Mouse (Mus musculus): ENCODE measurements around the gene Atrx. TPM values are rescaled to one million over a fixed set of nuclear protein-coding genes. Genes with fewer than 3 reads are reported as not detected.
"Not testable (repeated sequence)": the region's sequence is repeated elsewhere in the genome, so short reads cannot be mapped to it uniquely, and the experiment has no call there.

Gene Atrx
- polyA plus RNA-seq, 1 experiment from 2014 or later, result 140 TPM

- H3K27ac ChIP-seq; H3K9me3 ChIP-seq; DNase-seq (ENCODE audit: low spot score); H3K27me3 ChIP-seq (ENCODE audit: insufficient read depth, poor library complexity, severe bottlenecking); H3K4me3 ChIP-seq; H3K4me1 ChIP-seq: not testable (repeated sequence)
- peaks cover 10% of the 10 kb centered on the region for H3K36me3 ChIP-seq
- 87% methylated on average over 7 of the region's 7 CpGs for WGBS
Measured at GRCm38 (mm10) chrX:105922986-105923385, 6.2 kb downstream of the Atrx start.

GRCm38 (mm10) chrX:105921421-105921820, 7.8 kb downstream of the Atrx start:
- DNase-seq (ENCODE audit: low spot score), result no peak
- H3K4me3 ChIP-seq, result no peak overlapping the region
- H3K27ac ChIP-seq, result no peak overlapping the region
- H3K27me3 ChIP-seq (ENCODE audit: insufficient read depth, poor library complexity, severe bottlenecking), result no peaks in the 10 kb centered on the region
- 86% methylated on average over 2 of the region's 2 CpGs for WGBS
- H3K9me3 ChIP-seq, result no peaks in the 10 kb centered on the region
- no peaks in the 10 kb centered on the region for H3K4me1 ChIP-seq
- peaks cover 10% of the 10 kb centered on the region for H3K36me3 ChIP-seq

GRCm38 (mm10) chrX:105911728-105912127, 17.5 kb downstream of the Atrx start:
- Histone ChIP-seq H3K27ac (no peak overlapping the region), H3K36me3 (no peaks in the 10 kb centered on the region), H3K4me1 (no peaks in the 10 kb centered on the region; the same call in 1 of the 2 replicates), H3K4me3 (no peak overlapping the region), H3K9me3 (no peaks in the 10 kb centered on the region), H3K27me3 (ENCODE audit: insufficient read depth, poor library complexity, severe bottlenecking) (no peaks in the 10 kb centered on the region)
- DNase-seq (ENCODE audit: low spot score), result no peak
- 62% methylated on average over 3 of the region's 3 CpGs for WGBS

GRCm38 (mm10) chrX:105901611-105902010, 27.6 kb downstream of the Atrx start:
- no peak overlapping the region for H3K4me3 ChIP-seq
- 74% methylated on average over 1 of the region's 1 CpGs for WGBS
- H3K9me3 ChIP-seq, result no peaks in the 10 kb centered on the region
- no peak overlapping the region for H3K27ac ChIP-seq
- no peaks in the 10 kb centered on the region for H3K4me1 ChIP-seq
- no peaks in the 10 kb centered on the region for H3K27me3 ChIP-seq (ENCODE audit: insufficient read depth, poor library complexity, severe bottlenecking)
- H3K36me3 ChIP-seq, result peaks cover 11% of the 10 kb centered on the region
- DNase-seq (ENCODE audit: low spot score), result no peak

- no peak for DNase-seq (ENCODE audit: low spot score)
- Histone ChIP-seq H3K9me3 (no peaks in the 10 kb centered on the region), H3K27me3 (ENCODE audit: insufficient read depth, poor library complexity, severe bottlenecking) (no peaks in the 10 kb centered on the region), H3K4me1 (no peaks in the 10 kb centered on the region), H3K4me3 (no peak overlapping the region), H3K27ac (no peak overlapping the region), H3K36me3 (peaks cover 3% of the 10 kb centered on the region; the same call in 1 of the 2 replicates)
- 69% methylated on average over 2 of the region's 2 CpGs for WGBS
Measured at GRCm38 (mm10) chrX:105886921-105887320, 42.3 kb downstream of the Atrx start.

GRCm38 (mm10) chrX:105864367-105864766, 64.8 kb downstream of the Atrx start:
- WGBS, result 73% methylated on average over 5 of the region's 5 CpGs
- Histone ChIP-seq H3K9me3 (no peaks in the 10 kb centered on the region), H3K27ac (no peak overlapping the region), H3K4me1 (no peaks in the 10 kb centered on the region), H3K4me3 (no peak overlapping the region), H3K36me3 (peaks cover 12% of the 10 kb centered on the region), H3K27me3 (ENCODE audit: insufficient read depth, poor library complexity, severe bottlenecking) (no peaks in the 10 kb centered on the region)
- no peak for DNase-seq (ENCODE audit: low spot score)

- H3K27ac ChIP-seq, result no peak overlapping the region
- no peak overlapping the region for H3K4me3 ChIP-seq
- peaks cover 29% of the 10 kb centered on the region; the same call in 1 of the 2 replicates for H3K36me3 ChIP-seq
- H3K27me3 ChIP-seq (ENCODE audit: insufficient read depth, poor library complexity, severe bottlenecking), result no peaks in the 10 kb centered on the region; the same call in 1 of the 2 replicates
- H3K9me3 ChIP-seq, result no peaks in the 10 kb centered on the region
- WGBS, result 84% methylated on average over 5 of the region's 5 CpGs
- H3K4me1 ChIP-seq, result no peaks in the 10 kb centered on the region
- DNase-seq (ENCODE audit: low spot score), result no peak
Measured at GRCm38 (mm10) chrX:105824462-105824861, 104.7 kb downstream of the Atrx start.

GRCm38 (mm10) chrX:105794806-105795403, 134.3 kb downstream of the Atrx start:
- H3K9me3 ChIP-seq, result no peaks in the 10 kb centered on the region
- no peak overlapping the region for H3K27ac ChIP-seq
- H3K4me3 ChIP-seq, result no peak overlapping the region
- WGBS, result 62% methylated on average over 8 of the region's 8 CpGs
- DNase-seq (ENCODE audit: low spot score), result no peak
- no peaks in the 10 kb centered on the region; the same call in 1 of the 2 replicates for H3K27me3 ChIP-seq (ENCODE audit: insufficient read depth, poor library complexity, severe bottlenecking)
- no peaks in the 10 kb centered on the region for H3K4me1 ChIP-seq
- H3K36me3 ChIP-seq, result no peaks in the 10 kb centered on the region

GRCm38 (mm10) chrX:105773281-105773680, 155.9 kb downstream of the Atrx start:
- Histone ChIP-seq H3K27me3 (ENCODE audit: insufficient read depth, poor library complexity, severe bottlenecking) (peaks cover 6% of the 10 kb centered on the region; the same call in 1 of the 2 replicates), H3K4me3 (no peak overlapping the region), H3K27ac (no peak overlapping the region), H3K9me3 (no peaks in the 10 kb centered on the region), H3K4me1 (peaks cover 3% of the 10 kb centered on the region; the same call in 1 of the 2 replicates), H3K36me3 (no peaks in the 10 kb centered on the region)
- DNase-seq (ENCODE audit: low spot score), result no peak
- WGBS, result 71% methylated on average over 5 of the region's 5 CpGs

GRCm38 (mm10) chrX:105767932-105768331, 161.3 kb downstream of the Atrx start:
- Histone ChIP-seq H3K27ac (no peak overlapping the region), H3K9me3 (no peaks in the 10 kb centered on the region), H3K36me3 (no peaks in the 10 kb centered on the region), H3K4me3 (no peak overlapping the region), H3K27me3 (ENCODE audit: insufficient read depth, poor library complexity, severe bottlenecking) (peaks cover 57% of the 10 kb centered on the region), H3K4me1 (0 out of 2 replicates have a peak, but pooled peaks cover 8% of the 10 kb centered on the region)
- WGBS, result 68% methylated on average over 3 of the region's 3 CpGs
- DNase-seq (ENCODE audit: low spot score), result no peak

- H3K27me3 ChIP-seq (ENCODE audit: insufficient read depth, poor library complexity, severe bottlenecking), result peaks cover 64% of the 10 kb centered on the region
- no peak overlapping the region for H3K4me3 ChIP-seq
- H3K9me3 ChIP-seq, result no peaks in the 10 kb centered on the region
- 27% methylated on average over 9 of the region's 9 CpGs for WGBS
- H3K36me3 ChIP-seq, result no peaks in the 10 kb centered on the region
- no peak overlapping the region for H3K27ac ChIP-seq
- no peak for DNase-seq (ENCODE audit: low spot score)
- 0 out of 2 replicates have a peak, but pooled peaks cover 8% of the 10 kb centered on the region for H3K4me1 ChIP-seq
Measured at GRCm38 (mm10) chrX:105767177-105767764, 161.9 kb downstream of the Atrx start.

GRCm38 (mm10) chrX:105766013-105766412, 163.2 kb downstream of the Atrx start:
- WGBS, result 39% methylated on average over 6 of the region's 6 CpGs
- no peak overlapping the region for H3K27ac ChIP-seq
- DNase-seq (ENCODE audit: low spot score), result no peak
- H3K36me3 ChIP-seq, result no peaks in the 10 kb centered on the region
- peaks cover 67% of the 10 kb centered on the region for H3K27me3 ChIP-seq (ENCODE audit: insufficient read depth, poor library complexity, severe bottlenecking)
- 0 out of 2 replicates have a peak, but pooled peaks cover 8% of the 10 kb centered on the region for H3K4me1 ChIP-seq
- no peaks in the 10 kb centered on the region for H3K9me3 ChIP-seq
- no peak overlapping the region for H3K4me3 ChIP-seq

GRCm38 (mm10) chrX:105765005-105765706, 164.0 kb downstream of the Atrx start:
- 11% methylated on average over 36 of the region's 36 CpGs for WGBS
- no peak for DNase-seq (ENCODE audit: low spot score)
- Histone ChIP-seq H3K27me3 (ENCODE audit: insufficient read depth, poor library complexity, severe bottlenecking) (peaks cover 68% of the 10 kb centered on the region), H3K27ac (0 out of 2 replicates have a peak overlapping the region, but pooled peaks have one; percentile 22), H3K9me3 (no peaks in the 10 kb centered on the region), H3K4me3 (peak overlapping the region; percentile 57), H3K36me3 (no peaks in the 10 kb centered on the region), H3K4me1 (0 out of 2 replicates have a peak, but pooled peaks cover 8% of the 10 kb centered on the region)

Measured in heart, embryonic 10.5 days (tissue).